ENCODE assay signal across 8 mouse cellular contexts in the genomic region with DNA sequence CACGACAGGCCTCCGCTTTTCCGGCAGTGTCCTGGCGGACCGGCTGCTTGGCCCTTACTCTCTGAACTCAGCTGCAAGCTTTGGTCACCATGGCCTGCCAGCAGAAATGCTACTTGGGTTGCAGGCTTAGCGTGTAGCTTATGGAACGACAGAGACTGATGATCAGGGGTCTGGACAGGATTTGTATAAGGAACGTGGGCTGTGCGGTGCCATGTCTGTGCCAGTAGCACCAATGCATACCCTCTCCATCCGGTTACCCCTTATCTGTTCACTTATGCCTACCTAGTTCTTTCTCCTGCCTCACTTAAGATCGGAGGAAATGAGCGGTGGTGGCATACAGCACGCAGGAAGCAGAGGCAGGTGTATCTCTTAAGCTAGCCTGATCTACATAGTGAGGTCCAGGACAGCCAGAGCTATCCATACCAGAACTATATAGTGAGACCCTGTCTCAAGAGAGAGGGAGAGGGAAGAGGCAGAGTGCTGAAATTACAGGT. TPM values are rescaled to one million over a fixed set of nuclear protein-coding genes. Genes with fewer than 3 reads are reported as not detected.
DNase-seq lines count a peak whose midpoint lies in the region; ATAC-seq and TF ChIP-seq lines count a peak whose summit lies in the region.

No protein-coding gene starts in this region.

- DNase-seq in lung, adult 18-20 months, result no peak
- DNase-seq in embryonic facial prominence, embryonic 14.5 days (ENCODE audit: low spot score), result no peak
- no peak for DNase-seq in right cerebral cortex, adult 18-20 months
- DNase-seq in adrenal gland, postnatal 36 days, result no peak
- DNase-seq in left cerebral cortex, adult 9 months (ENCODE audit: low spot score in 2 of 2), result no peak

- peak; percentile 0; the same call in 1 of the 2 replicates for ATAC-seq in lung, embryonic 15.5 days (ENCODE audit: borderline replicate concordance, extremely low read depth, low FRiP score, low TSS enrichment)
- no peak for ATAC-seq in embryonic facial prominence, embryonic 14.5 days (ENCODE audit: low read depth)
- no peak for ATAC-seq in intestine, postnatal 0 days
- ATAC-seq in neural tube, embryonic 13.5 days (ENCODE audit: low read depth), result peak; percentile 2

- H3K27me3 ChIP-seq in lung, embryonic 15.5 days, result no peaks in the 10 kb centered on the region
- H3K27me3 ChIP-seq in embryonic facial prominence, embryonic 14.5 days (replicated peaks; ENCODE audit: control insufficient read depth, insufficient read depth, low read length), result no peaks in the 10 kb centered on the region
- H3K27me3 ChIP-seq in intestine, postnatal 0 days (replicated peaks; ENCODE audit: control insufficient read depth, insufficient read depth, low read length), result no peaks in the 10 kb centered on the region
- no peaks in the 10 kb centered on the region for H3K27me3 ChIP-seq in neural tube, embryonic 13.5 days

- peak overlapping the region; percentile 86 for H3K27ac ChIP-seq in lung, embryonic 15.5 days
- H3K27ac ChIP-seq in embryonic facial prominence, embryonic 14.5 days (replicated peaks; ENCODE audit: low read depth, low read length), result peak overlapping the region; percentile 92
- H3K27ac ChIP-seq in intestine, postnatal 0 days (ENCODE audit: low read depth, low read length), result peak overlapping the region; percentile 74; the same call in 1 of the 2 replicates
- peak overlapping the region; percentile 95 for H3K27ac ChIP-seq in neural tube, embryonic 13.5 days (replicated peaks)

- WGBS in lung, embryonic 15.5 days, result 16% methylated on average over 13 of the region's 13 CpGs
- 27% methylated on average over 13 of the region's 13 CpGs for WGBS in embryonic facial prominence, embryonic 14.5 days
- WGBS in intestine, postnatal 0 days, result 20% methylated on average over 13 of the region's 13 CpGs
- 29% methylated on average over 13 of the region's 13 CpGs for WGBS in neural tube, embryonic 13.5 days

- peak overlapping the region; percentile 47 for H3K4me3 ChIP-seq in lung, embryonic 15.5 days
- H3K4me3 ChIP-seq in embryonic facial prominence, embryonic 14.5 days (ENCODE audit: low read depth, low read length), result peak overlapping the region; percentile 48
- H3K4me3 ChIP-seq in intestine, postnatal 0 days (ENCODE audit: low read depth, low read length), result peak overlapping the region; percentile 51
- H3K4me3 ChIP-seq in neural tube, embryonic 13.5 days, result peak overlapping the region; percentile 47

- no peaks in the 10 kb centered on the region for H3K9me3 ChIP-seq in lung, embryonic 15.5 days
- H3K9me3 ChIP-seq in embryonic facial prominence, embryonic 14.5 days (ENCODE audit: control insufficient read depth, low read length), result no peaks in the 10 kb centered on the region
- H3K9me3 ChIP-seq in intestine, postnatal 0 days (ENCODE audit: control insufficient read depth), result no peaks in the 10 kb centered on the region
- no peaks in the 10 kb centered on the region for H3K9me3 ChIP-seq in neural tube, embryonic 13.5 days

- no peak for TF ChIP-seq CTCF in intestine, postnatal 0 days (IDR thresholded peaks at IDR 0.05; ENCODE audit: low read depth)

- H3K4me1 ChIP-seq in lung, embryonic 15.5 days, result peaks cover 11% of the 10 kb centered on the region
- H3K4me1 ChIP-seq in embryonic facial prominence, embryonic 14.5 days (ENCODE audit: control insufficient read depth, insufficient read depth, low read length), result peaks cover 13% of the 10 kb centered on the region
- H3K4me1 ChIP-seq in intestine, postnatal 0 days (replicated peaks; ENCODE audit: control insufficient read depth, insufficient read depth, low read length), result 0 out of 2 replicates have a peak, but pooled peaks cover 5% of the 10 kb centered on the region
- H3K4me1 ChIP-seq in neural tube, embryonic 13.5 days (replicated peaks), result peaks cover 36% of the 10 kb centered on the region

- peak overlapping the region; percentile 51 for H3K9ac ChIP-seq in lung, embryonic 15.5 days
- peak overlapping the region; percentile 77 for H3K9ac ChIP-seq in embryonic facial prominence, embryonic 14.5 days (ENCODE audit: low read depth, low read length)
- peak overlapping the region; percentile 55 for H3K9ac ChIP-seq in intestine, postnatal 0 days (ENCODE audit: low read depth, low read length)
- peak overlapping the region; percentile 82 for H3K9ac ChIP-seq in neural tube, embryonic 13.5 days

- peak overlapping the region; percentile 63 for H3K4me2 ChIP-seq in lung, embryonic 15.5 days
- H3K4me2 ChIP-seq in embryonic facial prominence, embryonic 14.5 days (ENCODE audit: low read depth, low read length), result peak overlapping the region; percentile 91
- H3K4me2 ChIP-seq in intestine, postnatal 0 days (replicated peaks; ENCODE audit: low read depth), result peak overlapping the region; percentile 75
- peak overlapping the region; percentile 75 for H3K4me2 ChIP-seq in neural tube, embryonic 13.5 days

- 0 out of 2 replicates have a peak, but pooled peaks cover 3% of the 10 kb centered on the region for H3K36me3 ChIP-seq in lung, embryonic 15.5 days
- peaks cover 3% of the 10 kb centered on the region; the same call in 1 of the 2 replicates for H3K36me3 ChIP-seq in embryonic facial prominence, embryonic 14.5 days (ENCODE audit: control insufficient read depth, insufficient read depth, low read length)
- no peaks in the 10 kb centered on the region for H3K36me3 ChIP-seq in intestine, postnatal 0 days (ENCODE audit: control insufficient read depth, insufficient read depth)
- 0 out of 2 replicates have a peak, but pooled peaks cover 1% of the 10 kb centered on the region for H3K36me3 ChIP-seq in neural tube, embryonic 13.5 days

RNA-seq across cellular contexts. Expression of a gene that starts 0.9 kb away (rescaled TPM):
- 244 and 249 TPM in 2 replicates for polyA plus RNA-seq in lung, embryonic 15.5 days (2015; fragmentation: Nextera tagmentation; extraction: Ambion mirVana)
- polyA plus RNA-seq in embryonic facial prominence, embryonic 14.5 days (2014; fragmentation: Nextera tagmentation; extraction: Ambion mirVana), result 216 and 228 TPM in 2 replicates
- 46.2 and 47.8 TPM in 2 replicates for polyA plus RNA-seq in intestine, postnatal 0 days (2015; fragmentation: Nextera tagmentation; extraction: Ambion mirVana)
- 244 and 248 TPM in 2 replicates for polyA plus RNA-seq in neural tube, embryonic 13.5 days (2015; fragmentation: Nextera tagmentation; extraction: Ambion mirVana)
- 100 to 1,000 TPM; 149 to 281 TPM for total RNA-seq in adrenal gland, postnatal 36 days (2021)

RNA-seq across cellular contexts. Expression of a gene that starts 15.9 kb away (rescaled TPM):
- 14.2 and 14.3 TPM in 2 replicates for polyA plus RNA-seq in lung, embryonic 15.5 days (2015; fragmentation: Nextera tagmentation; extraction: Ambion mirVana)
- 27.1 and 30.3 TPM in 2 replicates for polyA plus RNA-seq in embryonic facial prominence, embryonic 14.5 days (2014; fragmentation: Nextera tagmentation; extraction: Ambion mirVana)
- polyA plus RNA-seq in intestine, postnatal 0 days (2015; fragmentation: Nextera tagmentation; extraction: Ambion mirVana), result 14.4 and 15.1 TPM in 2 replicates
- polyA plus RNA-seq in neural tube, embryonic 13.5 days (2015; fragmentation: Nextera tagmentation; extraction: Ambion mirVana), result 4.4 and 5.2 TPM in 2 replicates
- 10 to 100 TPM; 52.5 to 66.7 TPM for total RNA-seq in adrenal gland, postnatal 36 days (2021)

RNA-seq across cellular contexts. Expression of a gene that starts 21.4 kb away (rescaled TPM):
- polyA plus RNA-seq in lung, embryonic 15.5 days (2015; fragmentation: Nextera tagmentation; extraction: Ambion mirVana), result 9.5 and 13.5 TPM in 2 replicates
- polyA plus RNA-seq in embryonic facial prominence, embryonic 14.5 days (2014; fragmentation: Nextera tagmentation; extraction: Ambion mirVana), result 10.4 and 10.8 TPM in 2 replicates
- polyA plus RNA-seq in intestine, postnatal 0 days (2015; fragmentation: Nextera tagmentation; extraction: Ambion mirVana), result 8.9 and 9.3 TPM in 2 replicates
- polyA plus RNA-seq in neural tube, embryonic 13.5 days (2015; fragmentation: Nextera tagmentation; extraction: Ambion mirVana), result 4.4 and 4.9 TPM in 2 replicates
- 1 to 10 TPM; 6.9 TPM for total RNA-seq in adrenal gland, postnatal 36 days (2021)

RNA-seq across cellular contexts. Expression of a gene that starts 44.8 kb away (rescaled TPM):
- 9.7 and 11.2 TPM in 2 replicates for polyA plus RNA-seq in lung, embryonic 15.5 days (2015; fragmentation: Nextera tagmentation; extraction: Ambion mirVana)
- 10.1 and 13.4 TPM in 2 replicates for polyA plus RNA-seq in embryonic facial prominence, embryonic 14.5 days (2014; fragmentation: Nextera tagmentation; extraction: Ambion mirVana)
- polyA plus RNA-seq in intestine, postnatal 0 days (2015; fragmentation: Nextera tagmentation; extraction: Ambion mirVana), result 7.6 and 10.2 TPM in 2 replicates
- polyA plus RNA-seq in neural tube, embryonic 13.5 days (2015; fragmentation: Nextera tagmentation; extraction: Ambion mirVana), result 14.9 and 18.2 TPM in 2 replicates
- total RNA-seq in adrenal gland, postnatal 36 days (2021), result 10 to 100 TPM in 1 of 2 experiments, 1 to 10 TPM in 1; 8.2 to 16.8 TPM

RNA-seq across cellular contexts. Expression of a gene that starts 44.8 kb away (rescaled TPM):
- 23.6 and 24.0 TPM in 2 replicates for polyA plus RNA-seq in lung, embryonic 15.5 days (2015; fragmentation: Nextera tagmentation; extraction: Ambion mirVana)
- polyA plus RNA-seq in embryonic facial prominence, embryonic 14.5 days (2014; fragmentation: Nextera tagmentation; extraction: Ambion mirVana), result 21.9 and 22.9 TPM in 2 replicates
- polyA plus RNA-seq in intestine, postnatal 0 days (2015; fragmentation: Nextera tagmentation; extraction: Ambion mirVana), result 50.4 and 51.9 TPM in 2 replicates
- polyA plus RNA-seq in neural tube, embryonic 13.5 days (2015; fragmentation: Nextera tagmentation; extraction: Ambion mirVana), result 22.6 and 25.8 TPM in 2 replicates
- total RNA-seq in adrenal gland, postnatal 36 days (2021), result 10 to 100 TPM; 39.0 to 42.4 TPM

Comparison
In these comparisons a context has a peak if more than half of its experiments do, and no peak if none do; other contexts are left out.
1. ATAC-seq: peak in lung, embryonic 15.5 days (single experiment) and neural tube, embryonic 13.5 days (single experiment); none in embryonic facial prominence, embryonic 14.5 days (single experiment) and intestine, postnatal 0 days (single experiment).
2. Peak in every context shown above with its lines, with median percentiles within 50 percentile points of each other: H3K27ac ChIP-seq, H3K4me2 ChIP-seq, H3K4me3 ChIP-seq and H3K9ac ChIP-seq.